Mouse (Mus musculus) limb, embryonic 14.5 days (tissue): ENCODE results near the gene Olfr1076. TPM values are rescaled to one million over a fixed set of nuclear protein-coding genes. Genes with fewer than 3 reads are reported as not detected.
"Not testable (repeated sequence)": the region's sequence is repeated elsewhere in the genome, so short reads cannot be mapped to it uniquely, and the experiment has no call there.

ENCODE experiments used
- ATAC-seq: fragments of 200-750 bp; cut with Nextera tagmentation; 2 replicates; pipeline ENCODE4 v1.8.0; 2017; ENCODE audit warnings: low read depth, moderate number of reproducible peaks, moderate TSS enrichment; ENCODE audit not compliant: low FRiP score
- DNase-seq: peaks from one replicate; pipeline ENCODE4 v3.0.0-alpha.2; 2015; ENCODE audit warnings: low spot score
- H3K27ac ChIP-seq: fragments of 300-500 bp; sonication (generic); replicated peaks from 2 replicates; pipeline ENCODE4 v1.5.1; 2014; ENCODE audit warnings: low read depth, mild to moderate bottlenecking, low read length, moderate library complexity, mixed read lengths
- H3K27me3 ChIP-seq: fragments of 300-500 bp; sonication (generic); 2 replicates; pipeline ENCODE4 v1.6.1; 2014; ENCODE audit warnings: low read length, mixed read lengths; ENCODE audit not compliant: control insufficient read depth, insufficient read depth
- H3K36me3 ChIP-seq: fragments of 300-500 bp; sonication (generic); 2 replicates; pipeline ENCODE4 v1.6.1; 2014; ENCODE audit warnings: mild to moderate bottlenecking, low read length, moderate library complexity, mixed read lengths; ENCODE audit not compliant: control insufficient read depth, insufficient read depth
- H3K4me1 ChIP-seq: fragments of 300-500 bp; sonication (generic); 2 replicates; pipeline ENCODE4 v1.6.1; 2014; ENCODE audit warnings: antibody characterized with exemption, low read length, mixed read lengths; ENCODE audit not compliant: control insufficient read depth, insufficient read depth
- H3K4me2 ChIP-seq: fragments of 300-500 bp; sonication (generic); replicated peaks from 2 replicates; pipeline ENCODE4 v1.6.1; 2014; ENCODE audit warnings: low read depth, mild to moderate bottlenecking, low read length, moderate library complexity; ENCODE audit not compliant: severe bottlenecking
- H3K4me3 ChIP-seq: fragments of 300-500 bp; sonication (generic); replicated peaks from 2 replicates; pipeline ENCODE4 v1.5.1; 2014; ENCODE audit warnings: low read length
- H3K9ac ChIP-seq: fragments of 300-500 bp; sonication (generic); 2 replicates; pipeline ENCODE4 v1.6.1; 2014; ENCODE audit warnings: mild to moderate bottlenecking, low read depth, low read length, moderate library complexity; ENCODE audit not compliant: severe bottlenecking
- H3K9me3 ChIP-seq: fragments of 300-500 bp; sonication (generic); 2 replicates; pipeline ENCODE4 v1.6.1; 2016; ENCODE audit warnings: low read length; ENCODE audit not compliant: control insufficient read depth
- POLR2A ChIP-seq: fragments of 200-500 bp; IDR thresholded peaks from 2 replicates; pipeline ENCODE4 v1.8.0; 2012; ENCODE audit warnings: inconsistent platforms, mild to moderate bottlenecking, moderate library complexity, borderline replicate concordance; ENCODE audit not compliant: insufficient read depth, insufficient read length; ENCODE audit errors: extremely low read depth
- WGBS: fragments of 180-500 bp; shearing (Covaris S2); extraction: QIAGEN DNeasy Blood & Tissue Kit; methylation state at CpG from one replicate; pipeline ENCODE4 v1.1.7; 2014; 5-methylcytosine and 5-hydroxymethylcytosine counted together
- polyA plus RNA-seq, 2 experiments: library from polyadenylated mRNA; depleted of rRNA in 1 of 2; stranded (reverse) in 1 of 2; unstranded in 1 of 2; fragments of >200 nt; fragmentation: Nextera tagmentation in 1 of 2; extraction: Ambion mirVana in 1 of 2; gene quantifications; 2 replicates each; pipeline versions ENCODE4 v1.2.1 to v1.2.3; 2012 to 2014

Gene Olfr1076
- polyA plus RNA-seq, 2 experiments, result not detected

DNA sequence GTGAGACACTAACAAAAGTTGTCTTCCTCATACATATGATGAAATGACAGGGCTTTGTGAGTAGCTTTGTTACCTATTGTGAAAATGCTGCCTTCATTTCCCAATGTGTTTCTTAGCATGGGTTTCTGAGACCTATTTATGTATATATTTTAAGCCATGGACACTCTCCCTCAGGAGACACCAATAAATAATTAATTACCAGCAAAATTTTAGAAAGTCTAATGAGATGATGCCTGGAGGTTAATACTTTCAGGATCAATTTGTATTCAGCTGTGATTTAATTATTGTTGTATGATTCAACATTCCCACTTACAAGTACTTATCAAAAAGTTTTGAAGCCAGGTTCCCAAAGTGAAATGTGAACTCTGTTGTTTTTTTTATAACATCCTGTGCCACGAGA lies 34.1 kb downstream of the Olfr1076 start, which contains the start of gene Olfr1079:
Olfr1079 (minus strand) TSS at position 101 of the 400 bp plus-strand sequence.
- no peak for TF ChIP-seq POLR2A
- Histone ChIP-seq H3K27me3 (no peaks in the 10 kb centered on the region), H3K9me3 (no peaks in the 10 kb centered on the region), H3K4me3 (no peak within 1 kb of the TSS), H3K27ac (no peak within 1 kb of the TSS), H3K4me2 (no peak within 1 kb of the TSS), H3K36me3 (no peaks in the 10 kb centered on the region), H3K4me1 (no peaks in the 10 kb centered on the region), H3K9ac (no peak within 1 kb of the TSS)
- no peak for DNase-seq
- WGBS, result 77% methylated on average over 1 of the region's 1 CpGs
- no peak for ATAC-seq

DNA sequence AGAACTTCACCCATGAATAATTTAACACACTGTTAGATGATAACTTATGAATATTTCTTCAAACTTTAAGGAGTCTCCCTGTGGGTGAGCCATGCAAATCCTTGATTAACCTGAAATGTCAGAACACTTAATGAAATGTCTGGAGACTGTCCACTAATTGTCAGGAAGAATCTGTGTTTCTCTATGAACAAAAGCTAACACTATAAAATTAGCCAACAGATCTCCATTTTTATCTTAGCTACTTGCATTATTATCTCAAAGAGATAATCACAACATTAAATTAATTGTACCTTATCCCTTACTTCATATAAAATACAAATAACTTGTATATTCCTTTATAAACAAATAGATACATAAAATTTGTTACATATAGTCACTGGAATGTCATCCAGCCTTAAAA lies 49.9 kb downstream of the Olfr1076 start, which contains the start of gene Olfr1080:
Olfr1080 (minus strand) TSS at position 101 of the 400 bp plus-strand sequence.
- H3K27me3 ChIP-seq, H3K4me2 ChIP-seq, H3K9me3 ChIP-seq, H3K9ac ChIP-seq, H3K4me3 ChIP-seq, ATAC-seq, H3K36me3 ChIP-seq, DNase-seq, H3K27ac ChIP-seq, H3K4me1 ChIP-seq: not testable (repeated sequence)

Other genes starting within 250 kb of the Olfr1076 start
- gene Olfr1051, start 229.4 kb upstream of the Olfr1076 start, polyA plus RNA-seq (2012; rRNA removed), result not detected in 2 replicates
- gene Olfr1051, start 229.4 kb upstream of the Olfr1076 start, polyA plus RNA-seq (2014; fragmentation: Nextera tagmentation; extraction: Ambion mirVana), result not detected in 2 replicates
- not detected in 2 replicates for gene Olfr1052, start 216.0 kb upstream of the Olfr1076 start, polyA plus RNA-seq (2012; rRNA removed)
- not detected in 2 replicates for gene Olfr1052, start 216.0 kb upstream of the Olfr1076 start, polyA plus RNA-seq (2014; fragmentation: Nextera tagmentation; extraction: Ambion mirVana)
- not detected in 2 replicates for gene Olfr1053, start 193.2 kb upstream of the Olfr1076 start, polyA plus RNA-seq (2012; rRNA removed)
- gene Olfr1053, start 193.2 kb upstream of the Olfr1076 start, polyA plus RNA-seq (2014; fragmentation: Nextera tagmentation; extraction: Ambion mirVana), result not detected in 2 replicates
- not detected in 2 replicates for gene Olfr1054, start 173.0 kb upstream of the Olfr1076 start, polyA plus RNA-seq (2012; rRNA removed)
- not detected in 2 replicates for gene Olfr1054, start 173.0 kb upstream of the Olfr1076 start, polyA plus RNA-seq (2014; fragmentation: Nextera tagmentation; extraction: Ambion mirVana)
- not detected in 2 replicates for gene Olfr1055, start 158.2 kb upstream of the Olfr1076 start, polyA plus RNA-seq (2012; rRNA removed)
- gene Olfr1055, start 158.2 kb upstream of the Olfr1076 start, polyA plus RNA-seq (2014; fragmentation: Nextera tagmentation; extraction: Ambion mirVana), result not detected in 2 replicates
- not detected in 2 replicates for gene Olfr1056, start 146.0 kb upstream of the Olfr1076 start, polyA plus RNA-seq (2012; rRNA removed)
- not detected in 2 replicates for gene Olfr1056, start 146.0 kb upstream of the Olfr1076 start, polyA plus RNA-seq (2014; fragmentation: Nextera tagmentation; extraction: Ambion mirVana)
- not detected in 2 replicates for gene Olfr1057, start 130.1 kb upstream of the Olfr1076 start, polyA plus RNA-seq (2012; rRNA removed)
- not detected in 2 replicates for gene Olfr1057, start 130.1 kb upstream of the Olfr1076 start, polyA plus RNA-seq (2014; fragmentation: Nextera tagmentation; extraction: Ambion mirVana)
- not detected in 2 replicates for gene Olfr1058, start 119.9 kb upstream of the Olfr1076 start, polyA plus RNA-seq (2012; rRNA removed)
- gene Olfr1058, start 119.9 kb upstream of the Olfr1076 start, polyA plus RNA-seq (2014; fragmentation: Nextera tagmentation; extraction: Ambion mirVana), result not detected in 2 replicates
- not detected in 2 replicates for gene Olfr1061, start 94.4 kb upstream of the Olfr1076 start, polyA plus RNA-seq (2012; rRNA removed)
- gene Olfr1061, start 94.4 kb upstream of the Olfr1076 start, polyA plus RNA-seq (2014; fragmentation: Nextera tagmentation; extraction: Ambion mirVana), result not detected in 2 replicates
- not detected in 2 replicates for gene Olfr1062, start 81.7 kb upstream of the Olfr1076 start, polyA plus RNA-seq (2012; rRNA removed)
- not detected in 2 replicates for gene Olfr1062, start 81.7 kb upstream of the Olfr1076 start, polyA plus RNA-seq (2014; fragmentation: Nextera tagmentation; extraction: Ambion mirVana)
- not detected in 2 replicates for gene Olfr1065, start 57.9 kb upstream of the Olfr1076 start, polyA plus RNA-seq (2012; rRNA removed)
- not detected in 2 replicates for gene Olfr1065, start 57.9 kb upstream of the Olfr1076 start, polyA plus RNA-seq (2014; fragmentation: Nextera tagmentation; extraction: Ambion mirVana)
- gene Olfr1066, start 52.2 kb upstream of the Olfr1076 start, polyA plus RNA-seq (2012; rRNA removed), result not detected in 2 replicates
- gene Olfr1066, start 52.2 kb upstream of the Olfr1076 start, polyA plus RNA-seq (2014; fragmentation: Nextera tagmentation; extraction: Ambion mirVana), result not detected in 2 replicates
- not detected in 2 replicates for gene Olfr228, start 21.1 kb upstream of the Olfr1076 start, polyA plus RNA-seq (2012; rRNA removed)
- not detected in 2 replicates for gene Olfr228, start 21.1 kb upstream of the Olfr1076 start, polyA plus RNA-seq (2014; fragmentation: Nextera tagmentation; extraction: Ambion mirVana)
- gene Olfr1079, start 34.0 kb downstream of the Olfr1076 start, polyA plus RNA-seq (2012; rRNA removed), result not detected in 2 replicates
- gene Olfr1079, start 34.0 kb downstream of the Olfr1076 start, polyA plus RNA-seq (2014; fragmentation: Nextera tagmentation; extraction: Ambion mirVana), result not detected in 2 replicates
- not detected in 2 replicates for gene Olfr1080, start 49.8 kb downstream of the Olfr1076 start, polyA plus RNA-seq (2012; rRNA removed)
- gene Olfr1080, start 49.8 kb downstream of the Olfr1076 start, polyA plus RNA-seq (2014; fragmentation: Nextera tagmentation; extraction: Ambion mirVana), result not detected in 2 replicates
- not detected in 2 replicates for gene Olfr1082, start 90.5 kb downstream of the Olfr1076 start, polyA plus RNA-seq (2012; rRNA removed)
- gene Olfr1082, start 90.5 kb downstream of the Olfr1076 start, polyA plus RNA-seq (2014; fragmentation: Nextera tagmentation; extraction: Ambion mirVana), result not detected in 2 replicates
- gene Olfr1084, start 131.3 kb downstream of the Olfr1076 start, polyA plus RNA-seq (2012; rRNA removed), result not detected in 2 replicates
- gene Olfr1084, start 131.3 kb downstream of the Olfr1076 start, polyA plus RNA-seq (2014; fragmentation: Nextera tagmentation; extraction: Ambion mirVana), result not detected in 2 replicates
- not detected in 2 replicates for gene Olfr1085, start 153.6 kb downstream of the Olfr1076 start, polyA plus RNA-seq (2012; rRNA removed)
- gene Olfr1085, start 153.6 kb downstream of the Olfr1076 start, polyA plus RNA-seq (2014; fragmentation: Nextera tagmentation; extraction: Ambion mirVana), result not detected in 2 replicates
- gene Olfr1086, start 171.6 kb downstream of the Olfr1076 start, polyA plus RNA-seq (2012; rRNA removed), result not detected in 2 replicates
- not detected in 2 replicates for gene Olfr1086, start 171.6 kb downstream of the Olfr1076 start, polyA plus RNA-seq (2014; fragmentation: Nextera tagmentation; extraction: Ambion mirVana)
- not detected in 2 replicates for gene Olfr1087, start 189.9 kb downstream of the Olfr1076 start, polyA plus RNA-seq (2012; rRNA removed)
- not detected in 2 replicates for gene Olfr1087, start 189.9 kb downstream of the Olfr1076 start, polyA plus RNA-seq (2014; fragmentation: Nextera tagmentation; extraction: Ambion mirVana)
- gene Olfr1089, start 225.2 kb downstream of the Olfr1076 start, polyA plus RNA-seq (2012; rRNA removed), result not detected in 2 replicates
- gene Olfr1089, start 225.2 kb downstream of the Olfr1076 start, polyA plus RNA-seq (2014; fragmentation: Nextera tagmentation; extraction: Ambion mirVana), result not detected in 2 replicates